Mouse (Mus musculus): ENCODE data around the gene Utp6.

The Utp6 gene

GRCm38 (mm10) chr11:79967752-79968151 lies 5.6 kb upstream of the Utp6 start:
- no peaks in the 10 kb centered on the region for H3K9me3 ChIP-seq (ENCODE audit: low read length)
- H3K4me3 ChIP-seq (replicated peaks; ENCODE audit: low read length), result no peak overlapping the region
- TF ChIP-seq NANOG (IDR thresholded peaks at IDR 0.05; ENCODE audit: borderline replicate concordance, low read length) (no peak), POU5F1 (IDR thresholded peaks at IDR 0.05; ENCODE audit: borderline replicate concordance, low read length) (no peak), CTCF (conservative IDR thresholded peaks at IDR 0.05; ENCODE audit: low read length) (no peak)
- H3K4me1 ChIP-seq (replicated peaks; ENCODE audit: low read depth, low read length), result peaks cover 19% of the 10 kb centered on the region
- no peaks in the 10 kb centered on the region for H3K27me3 ChIP-seq (ENCODE audit: insufficient read depth, low read length)
- no peaks in the 10 kb centered on the region for H3K36me3 ChIP-seq (ENCODE audit: insufficient read depth, low read length)

- H3K36me3 ChIP-seq (ENCODE audit: insufficient read depth, low read length), result peaks cover under 1% of the 10 kb centered on the region; the same call in 1 of the 2 replicates
- H3K9me3 ChIP-seq (ENCODE audit: low read length), result no peaks in the 10 kb centered on the region
- H3K4me1 ChIP-seq (replicated peaks; ENCODE audit: low read depth, low read length), result peaks cover 22% of the 10 kb centered on the region
- H3K4me3 ChIP-seq (replicated peaks; ENCODE audit: low read length), result no peak overlapping the region
- H3K27me3 ChIP-seq (ENCODE audit: insufficient read depth, low read length), result no peaks in the 10 kb centered on the region
- TF ChIP-seq POU5F1 (IDR thresholded peaks at IDR 0.05; ENCODE audit: borderline replicate concordance, low read length), result no peak
- TF ChIP-seq NANOG (IDR thresholded peaks at IDR 0.05; ENCODE audit: borderline replicate concordance, low read length), result no peak
Measured at GRCm38 (mm10) chr11:79965896-79966295, 3.7 kb upstream of the Utp6 start.

- peak overlapping the region; percentile 94; the same call in 1 of the 2 replicates for H3K4me3 ChIP-seq (replicated peaks; ENCODE audit: low read length)
- TF ChIP-seq POU5F1 (IDR thresholded peaks at IDR 0.05; ENCODE audit: borderline replicate concordance, low read length), result no peak
- peaks cover 29% of the 10 kb centered on the region for H3K4me1 ChIP-seq (replicated peaks; ENCODE audit: low read depth, low read length)
- H3K9me3 ChIP-seq (ENCODE audit: low read length), result no peaks in the 10 kb centered on the region
- H3K36me3 ChIP-seq (ENCODE audit: insufficient read depth, low read length), result peaks cover 24% of the 10 kb centered on the region
- H3K27me3 ChIP-seq (ENCODE audit: insufficient read depth, low read length), result no peaks in the 10 kb centered on the region
Measured at GRCm38 (mm10) chr11:79963212-79963974, 1.2 kb upstream of the Utp6 start.

GRCm38 (mm10) chr11:79962877-79963183 lies 640 bp upstream of the Utp6 start:
- Histone ChIP-seq H3K27me3 (ENCODE audit: insufficient read depth, low read length) (no peaks in the 10 kb centered on the region), H3K9me3 (ENCODE audit: low read length) (no peaks in the 10 kb centered on the region), H3K4me3 (replicated peaks; ENCODE audit: low read length) (peak overlapping the region; percentile 94), H3K36me3 (ENCODE audit: insufficient read depth, low read length) (peaks cover 30% of the 10 kb centered on the region), H3K4me1 (replicated peaks; ENCODE audit: low read depth, low read length) (peaks cover 26% of the 10 kb centered on the region)
- no peak for TF ChIP-seq CTCF (conservative IDR thresholded peaks at IDR 0.05; ENCODE audit: low read length)
- TF ChIP-seq POU5F1 (IDR thresholded peaks at IDR 0.05; ENCODE audit: borderline replicate concordance, low read length), result no peak

GRCm38 (mm10) chr11:79961346-79962124 lies 655 bp downstream of the Utp6 start:
- Histone ChIP-seq H3K9me3 (ENCODE audit: low read length) (no peaks in the 10 kb centered on the region), H3K27me3 (ENCODE audit: insufficient read depth, low read length) (no peaks in the 10 kb centered on the region), H3K36me3 (ENCODE audit: insufficient read depth, low read length) (peaks cover 43% of the 10 kb centered on the region), H3K4me3 (replicated peaks; ENCODE audit: low read length) (peak overlapping the region; percentile 94), H3K4me1 (replicated peaks; ENCODE audit: low read depth, low read length) (peaks cover 21% of the 10 kb centered on the region)
- TF ChIP-seq POU5F1 (IDR thresholded peaks at IDR 0.05; ENCODE audit: borderline replicate concordance, low read length) (no peak), CTCF (conservative IDR thresholded peaks at IDR 0.05; ENCODE audit: low read length) (no peak), NANOG (IDR thresholded peaks at IDR 0.05; ENCODE audit: borderline replicate concordance, low read length) (no peak)

- Histone ChIP-seq H3K9me3 (ENCODE audit: low read length) (no peaks in the 10 kb centered on the region), H3K36me3 (ENCODE audit: insufficient read depth, low read length) (peaks cover 99% of the 10 kb centered on the region), H3K27me3 (ENCODE audit: insufficient read depth, low read length) (no peaks in the 10 kb centered on the region), H3K4me3 (replicated peaks; ENCODE audit: low read length) (no peak overlapping the region), H3K4me1 (replicated peaks; ENCODE audit: low read depth, low read length) (peaks cover 24% of the 10 kb centered on the region)
- TF ChIP-seq POU5F1 (IDR thresholded peaks at IDR 0.05; ENCODE audit: borderline replicate concordance, low read length) (no peak), NANOG (IDR thresholded peaks at IDR 0.05; ENCODE audit: borderline replicate concordance, low read length) (no peak), CTCF (conservative IDR thresholded peaks at IDR 0.05; ENCODE audit: low read length) (no peak)
Measured at GRCm38 (mm10) chr11:79947265-79947664, 14.9 kb downstream of the Utp6 start.

- TF ChIP-seq CTCF (conservative IDR thresholded peaks at IDR 0.05; ENCODE audit: low read length), result no peak
- TF ChIP-seq NANOG (IDR thresholded peaks at IDR 0.05; ENCODE audit: borderline replicate concordance, low read length), result no peak
- no peak for TF ChIP-seq POU5F1 (IDR thresholded peaks at IDR 0.05; ENCODE audit: borderline replicate concordance, low read length)
- H3K9me3 ChIP-seq (ENCODE audit: low read length), result no peaks in the 10 kb centered on the region
- H3K27me3 ChIP-seq (ENCODE audit: insufficient read depth, low read length), result no peaks in the 10 kb centered on the region
- H3K4me1 ChIP-seq (replicated peaks; ENCODE audit: low read depth, low read length), result peaks cover 24% of the 10 kb centered on the region
- no peak overlapping the region for H3K4me3 ChIP-seq (replicated peaks; ENCODE audit: low read length)
- H3K36me3 ChIP-seq (ENCODE audit: insufficient read depth, low read length), result peaks cover 100% of the 10 kb centered on the region
Measured at GRCm38 (mm10) chr11:79943601-79944000, 18.6 kb downstream of the Utp6 start.

- Histone ChIP-seq H3K9me3 (ENCODE audit: low read length) (no peaks in the 10 kb centered on the region), H3K4me3 (replicated peaks; ENCODE audit: low read length) (no peak overlapping the region), H3K27me3 (ENCODE audit: insufficient read depth, low read length) (no peaks in the 10 kb centered on the region), H3K4me1 (replicated peaks; ENCODE audit: low read depth, low read length) (peaks cover 24% of the 10 kb centered on the region), H3K36me3 (ENCODE audit: insufficient read depth, low read length) (peaks cover 100% of the 10 kb centered on the region)
- no peak for TF ChIP-seq NANOG (IDR thresholded peaks at IDR 0.05; ENCODE audit: borderline replicate concordance, low read length)
- TF ChIP-seq POU5F1 (IDR thresholded peaks at IDR 0.05; ENCODE audit: borderline replicate concordance, low read length), result no peak
- TF ChIP-seq CTCF (conservative IDR thresholded peaks at IDR 0.05; ENCODE audit: low read length), result no peak
Measured at GRCm38 (mm10) chr11:79943136-79943535, 19.1 kb downstream of the Utp6 start.

All from E14TG2a.4 (cell line).